Mouse (Mus musculus) olfactory bulb, adult 2 months (tissue): ENCODE results near the gene Lefty1. TPM values are rescaled to one million over a fixed set of nuclear protein-coding genes. Genes with fewer than 3 reads are reported as not detected.

Source experiments
- H3K27ac ChIP-seq: fragments of 200-500 bp; 2 replicates; pipeline ENCODE4 v1.5.1; 2012; ENCODE audit warnings: low read depth, low read length; ENCODE audit not compliant: insufficient read depth
- H3K4me1 ChIP-seq: fragments of 200-500 bp; 2 replicates; pipeline ENCODE4 v1.6.1; 2012; ENCODE audit warnings: low read length; ENCODE audit not compliant: control insufficient read depth, insufficient read depth
- H3K4me3 ChIP-seq: fragments of 200-500 bp; 2 replicates; pipeline ENCODE4 v1.5.1; 2012; ENCODE audit warnings: mild to moderate bottlenecking, low read depth, low read length, moderate library complexity; ENCODE audit not compliant: insufficient read depth
- CTCF ChIP-seq: fragments of 200-500 bp; IDR thresholded peaks from 2 replicates; pipeline ENCODE4 v1.5.1; 2012; ENCODE audit warnings: low read depth, mild to moderate bottlenecking, low read length, moderate library complexity; ENCODE audit not compliant: insufficient read depth
- POLR2A ChIP-seq: fragments of 200-500 bp; IDR thresholded peaks from 2 replicates; pipeline ENCODE4 v1.6.1; 2012; ENCODE audit warnings: mild to moderate bottlenecking, low read depth, low read length, moderate library complexity; ENCODE audit not compliant: insufficient read depth
- WGBS: fragments of 180-500 bp; shearing (Covaris S2); methylation state at CpG from one replicate; pipeline ENCODE4 v1.1.7; 2018; 5-methylcytosine and 5-hydroxymethylcytosine counted together
- polyA plus RNA-seq: library from polyadenylated mRNA; stranded (reverse); fragments of >200 nt; gene quantifications from 2 replicates; pipeline ENCODE4 v1.2.4, GENCODE M21; 2012; ENCODE audit warnings: low replicate concordance; ENCODE audit not compliant: missing spikeins, insufficient read depth, insufficient read length

Gene Lefty1
- polyA plus RNA-seq, 1 experiment, result not detected

GRCm38 (mm10) chr1:180940776-180941460 is 6.1 kb downstream of the Lefty1 start:
- TF ChIP-seq POLR2A (no peak), CTCF (no peak)
- Histone ChIP-seq H3K4me3 (no peak overlapping the region), H3K27ac (no peak overlapping the region), H3K4me1 (peaks cover 29% of the 10 kb centered on the region)
- WGBS, result 93% methylated on average over 7 of the region's 7 CpGs

DNA sequence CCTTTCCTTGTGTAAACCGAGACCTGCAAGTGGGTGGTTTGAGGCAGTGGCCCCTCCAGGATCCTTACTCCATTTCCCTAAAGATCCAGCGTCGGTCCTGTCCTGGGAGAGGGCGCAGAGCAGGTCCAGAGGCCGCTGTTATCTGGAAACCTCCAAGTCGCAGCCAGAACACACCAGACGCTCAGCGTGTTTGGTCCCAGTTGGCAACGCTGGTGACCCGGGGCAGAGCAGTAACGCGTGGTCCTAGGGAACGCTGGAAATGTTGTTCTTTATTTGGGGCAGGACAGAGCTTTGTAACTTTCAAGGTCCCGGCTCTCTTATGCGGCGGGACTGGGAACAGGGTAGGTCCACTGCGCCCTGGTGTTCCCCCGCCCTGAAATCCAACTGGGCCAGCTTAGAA is 6.9 kb downstream of the Lefty1 start:
- TF ChIP-seq POLR2A (no peak), CTCF (no peak)
- 23% methylated on average over 18 of the region's 18 CpGs for WGBS
- Histone ChIP-seq H3K27ac (no peak overlapping the region), H3K4me3 (peak overlapping the region; percentile 66), H3K4me1 (peaks cover 24% of the 10 kb centered on the region)

DNA sequence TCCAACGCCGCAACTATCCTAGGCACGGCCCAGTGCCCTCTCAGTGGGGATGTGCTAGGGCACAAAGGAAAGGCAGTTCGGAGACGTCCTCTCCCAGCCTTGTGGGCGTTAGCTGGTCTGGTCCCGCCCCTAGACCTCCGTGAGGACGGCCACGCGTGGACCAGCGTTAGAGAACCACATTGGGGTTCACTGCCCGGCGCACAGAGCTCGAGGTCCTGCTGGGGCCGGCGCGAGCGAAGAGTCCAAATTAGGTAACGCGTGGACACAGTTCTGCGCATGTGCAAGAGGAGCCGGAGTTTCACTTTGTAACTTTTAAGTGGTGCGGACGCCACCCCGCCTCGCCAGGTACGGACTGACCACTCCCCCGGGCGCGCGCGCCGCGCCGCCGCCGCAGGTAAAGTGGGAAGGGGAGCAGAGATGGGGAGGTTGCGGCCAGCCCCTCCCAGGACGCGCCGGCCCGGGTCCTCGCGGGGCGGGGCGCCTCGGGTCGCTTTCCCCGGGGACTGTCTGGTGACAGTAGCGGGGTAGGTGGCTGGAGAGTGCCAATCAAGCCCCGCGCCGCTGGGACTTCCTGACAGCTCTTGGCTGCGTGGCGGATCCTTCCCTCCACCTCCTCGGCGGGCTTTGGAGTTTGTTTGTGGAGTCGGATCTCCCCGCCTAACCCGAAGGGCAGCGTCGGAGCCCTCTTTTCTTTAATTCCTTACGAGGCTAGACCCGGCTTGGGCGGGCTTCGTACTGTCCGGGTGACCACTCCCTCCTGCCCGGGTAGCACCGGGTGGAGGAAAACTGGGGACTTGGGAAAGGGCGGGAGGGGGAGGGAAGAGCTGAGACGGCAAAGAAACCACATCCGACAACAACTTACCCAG is 7.6 kb downstream of the Lefty1 start, which contains the start of gene Tmem63a:
TSS of gene Tmem63a (plus strand) at position 179 of the 866 bp plus-strand sequence.
- no peak within 1 kb of the TSS for H3K27ac ChIP-seq
- peak within 1 kb of the TSS; percentile 66 for H3K4me3 ChIP-seq
- peaks cover 20% of the 10 kb centered on the region for H3K4me1 ChIP-seq
- WGBS, result 2% methylated on average over 73 of the region's 73 CpGs
- no peak for TF ChIP-seq CTCF
- no peak for TF ChIP-seq POLR2A

DNA sequence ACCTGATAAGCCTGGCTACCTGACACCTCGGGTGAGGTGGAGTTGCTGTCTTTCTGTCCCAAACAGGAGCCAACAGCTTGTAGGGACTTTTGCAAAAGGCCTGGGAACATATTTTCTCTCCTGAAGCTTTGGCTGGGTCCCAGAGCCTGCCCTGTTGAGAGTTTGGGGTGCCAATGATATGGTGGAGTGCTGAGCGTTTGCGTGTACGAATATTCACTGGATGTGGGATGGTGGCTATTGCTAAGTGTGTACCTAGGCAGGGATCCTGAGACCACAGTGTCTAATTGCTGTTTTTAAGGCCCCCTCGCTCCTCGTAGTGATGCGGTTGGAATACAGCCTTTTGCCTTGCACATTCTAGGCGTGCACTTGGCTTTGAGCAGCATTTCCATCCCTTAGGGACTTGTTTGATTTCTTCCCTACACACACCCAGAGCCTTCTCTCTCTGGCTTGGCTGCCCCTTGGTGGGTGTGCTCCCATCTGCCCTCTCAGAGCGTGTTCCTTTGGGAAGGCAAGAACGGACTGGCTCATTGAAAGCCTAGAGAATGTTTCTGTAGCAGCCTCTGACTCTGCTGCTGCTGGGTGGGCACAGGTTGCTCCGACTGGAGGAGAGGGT is 8.3 kb downstream of the Lefty1 start:
- peak overlapping the region; percentile 66; the same call in 1 of the 2 replicates for H3K4me3 ChIP-seq
- peaks cover 20% of the 10 kb centered on the region for H3K4me1 ChIP-seq
- WGBS, result 72% methylated on average over 11 of the region's 11 CpGs
- TF ChIP-seq CTCF, result no peak
- no peak for TF ChIP-seq POLR2A
- no peak overlapping the region for H3K27ac ChIP-seq

- H3K4me3 ChIP-seq, result no peak overlapping the region
- H3K27ac ChIP-seq, result no peak overlapping the region
- TF ChIP-seq POLR2A (no peak), CTCF (no peak)
- H3K4me1 ChIP-seq, result peaks cover 20% of the 10 kb centered on the region
- WGBS, result 82% methylated on average over 1 of the region's 1 CpGs
Measured at GRCm38 (mm10) chr1:180943896-180944295, 9.1 kb downstream of the Lefty1 start.

GRCm38 (mm10) chr1:180944553-180944952 is 9.7 kb downstream of the Lefty1 start:
- Histone ChIP-seq H3K4me3 (no peak overlapping the region), H3K27ac (no peak overlapping the region), H3K4me1 (peaks cover 20% of the 10 kb centered on the region)
- 84% methylated on average over 4 of the region's 4 CpGs for WGBS
- TF ChIP-seq CTCF (no peak), POLR2A (no peak)

DNA sequence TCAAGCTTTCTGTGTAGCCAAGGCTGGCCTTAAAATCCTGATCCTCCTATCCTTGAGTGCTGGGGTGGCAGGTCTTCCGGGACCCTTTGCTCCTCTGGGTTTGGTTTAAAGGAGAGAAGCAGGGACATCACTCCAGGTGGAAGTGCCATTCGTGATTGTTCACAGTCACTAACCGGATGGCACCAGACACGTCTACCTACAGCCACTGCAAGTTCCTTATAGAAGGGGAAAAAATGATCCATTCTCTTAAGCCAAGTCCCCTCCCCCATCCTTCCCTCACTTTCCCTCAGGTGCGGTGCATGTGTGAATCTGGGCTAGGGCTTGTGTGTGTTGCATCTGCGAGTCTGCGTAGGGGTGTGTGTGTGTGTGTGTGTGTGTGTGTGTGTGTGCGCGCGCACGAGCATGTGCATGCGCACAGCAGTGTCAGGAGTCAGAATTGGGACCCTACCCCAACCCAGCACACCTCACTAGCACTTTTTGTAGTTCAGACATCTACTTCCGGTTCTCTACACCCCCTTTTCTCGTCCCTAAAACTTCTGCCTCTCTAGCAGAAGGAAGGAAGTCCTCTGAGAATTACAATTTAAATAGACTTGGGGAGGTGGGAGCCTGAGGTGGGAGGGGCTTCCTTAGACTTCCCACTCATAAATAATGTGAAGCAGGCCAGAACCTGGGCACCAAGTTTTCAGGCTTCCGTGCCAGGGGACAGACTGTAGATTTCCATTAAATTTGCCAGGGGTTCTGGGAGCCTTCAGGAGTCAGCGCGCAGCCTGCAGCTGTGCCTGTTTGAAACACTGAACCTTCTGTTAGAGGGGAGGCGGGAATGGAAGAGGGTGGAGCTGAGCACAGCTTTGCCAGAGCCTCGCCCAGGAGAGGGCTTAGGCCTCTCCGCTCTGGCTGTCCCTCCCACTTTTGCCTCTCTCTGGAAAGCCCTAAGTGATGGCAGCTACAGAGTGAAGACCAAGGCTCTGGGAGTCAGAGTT is 10.5 kb downstream of the Lefty1 start:
- no peak for TF ChIP-seq CTCF
- TF ChIP-seq POLR2A, result no peak
- WGBS, result 38% methylated on average over 20 of the region's 20 CpGs
- Histone ChIP-seq H3K4me3 (no peak overlapping the region), H3K27ac (no peak overlapping the region), H3K4me1 (peaks cover 20% of the 10 kb centered on the region)

- Histone ChIP-seq H3K4me1 (peaks cover 20% of the 10 kb centered on the region), H3K27ac (no peak overlapping the region), H3K4me3 (no peak overlapping the region)
- TF ChIP-seq CTCF, result no peak
- no peak for TF ChIP-seq POLR2A
- 71% methylated on average over 6 of the region's 6 CpGs for WGBS
Measured at GRCm38 (mm10) chr1:180946448-180946847, 11.6 kb downstream of the Lefty1 start.
